Mouse (Mus musculus) MEL (cell line): Measurements from ENCODE around the gene Siglece. TPM values are rescaled to one million over a fixed set of nuclear protein-coding genes. Genes with fewer than 3 reads are reported as not detected.

Experiments used
- DNase-seq: peaks from one replicate; pipeline ENCODE4 v3.0.0; 2011; ENCODE audit warnings: low read depth, low spot score
- H3K27ac ChIP-seq: 2 replicates; pipeline ENCODE4 v1.5.1; 2012; ENCODE audit warnings: low read depth, mild to moderate bottlenecking, control low read depth, low read length, moderate library complexity; ENCODE audit not compliant: control insufficient read depth
- H3K27me3 ChIP-seq, 2 experiments: fragments of 150-350 bp in 1 of 2; sonication (generic) in 1 of 2; 2 replicates each; pipeline ENCODE4 v1.6.1; 2012; ENCODE audit warnings: low read length in 2 of 2, mild to moderate bottlenecking in 2 of 2, improper control_type of control experiment in 1 of 2, moderate library complexity in 1 of 2; ENCODE audit not compliant: insufficient read depth in 2 of 2, control insufficient read depth in 1 of 2
- H3K36me3 ChIP-seq, 2 experiments: 2 replicates each; pipeline ENCODE4 v1.6.1; 2012 to 2014; ENCODE audit warnings: low read length in 2 of 2, improper control_type of control experiment in 1 of 2, inconsistent platforms in 1 of 2, mild to moderate bottlenecking in 1 of 2; ENCODE audit not compliant: insufficient read depth in 2 of 2, control insufficient read depth in 1 of 2
- H3K4me1 ChIP-seq, 2 experiments: fragments of 150-350 bp in 1 of 2; sonication (generic) in 1 of 2; 2 replicates each; pipeline ENCODE4 v1.6.1; 2012; ENCODE audit warnings: low read length in 2 of 2, improper control_type of control experiment in 1 of 2, mild to moderate bottlenecking in 1 of 2; ENCODE audit not compliant: insufficient read depth in 2 of 2, control insufficient read depth in 1 of 2
- H3K4me3 ChIP-seq, 2 experiments: fragments of 150-350 bp in 1 of 2; sonication (generic) in 1 of 2; 2 replicates each; pipeline ENCODE4 v1.5.1; 2012; ENCODE audit warnings: low read depth in 2 of 2, low read length in 2 of 2, mild to moderate bottlenecking in 2 of 2, moderate library complexity in 2 of 2, control low read depth in 1 of 2, improper control_type of control experiment in 1 of 2; ENCODE audit not compliant: control insufficient read depth in 1 of 2, insufficient read depth in 1 of 2
- H3K79me2 ChIP-seq: 2 replicates; pipeline ENCODE4 v1.6.1; 2012; ENCODE audit warnings: mild to moderate bottlenecking, low read length, moderate library complexity; ENCODE audit not compliant: control insufficient read depth, poor library complexity, insufficient read depth
- H3K9ac ChIP-seq: 2 replicates; pipeline ENCODE4 v1.6.1; 2012; ENCODE audit warnings: low read depth, mild to moderate bottlenecking, control low read depth, low read length, moderate library complexity; ENCODE audit not compliant: control insufficient read depth, poor library complexity, severe bottlenecking
- H3K9me3 ChIP-seq: fragments of 150-350 bp; sonication (generic); replicated peaks from 2 replicates; pipeline ENCODE4 v1.6.1; 2012; ENCODE audit warnings: mild to moderate bottlenecking, low read length, improper control_type of control experiment, moderate library complexity; ENCODE audit not compliant: insufficient read depth
- BHLHE40 ChIP-seq: IDR thresholded peaks from 2 replicates; pipeline ENCODE4 v1.6.1; 2012; ENCODE audit warnings: low read depth, mild to moderate bottlenecking, inconsistent platforms, low read length, improper control_type of control experiment, borderline replicate concordance
- CHD1 ChIP-seq: IDR thresholded peaks from 2 replicates; pipeline ENCODE4 v1.6.1; 2012; ENCODE audit warnings: low read depth, mild to moderate bottlenecking, inconsistent platforms, low read length, improper control_type of control experiment
- CHD2 ChIP-seq: IDR thresholded peaks from 2 replicates; pipeline ENCODE4 v1.6.1; 2011; ENCODE audit warnings: low read length, improper control_type of control experiment
- CTCF ChIP-seq, 3 experiments: IDR thresholded peaks in 2 of 3; conservative IDR thresholded peaks in 1 of 3; 2 replicates each; pipeline ENCODE4 v1.5.1; 2011 to 2012; ENCODE audit warnings: low read length in 3 of 3, low read depth in 2 of 3, mild to moderate bottlenecking in 2 of 3, improper control_type of control experiment in 1 of 3, inconsistent platforms in 1 of 3, mixed read lengths in 1 of 3, moderate library complexity in 1 of 3; ENCODE audit not compliant: control insufficient read depth in 1 of 3, insufficient read depth in 1 of 3, poor library complexity in 1 of 3, severe bottlenecking in 1 of 3
- E2F4 ChIP-seq: IDR thresholded peaks from 2 replicates; pipeline ENCODE4 v1.6.1; 2011; ENCODE audit warnings: low read depth, low read length, improper control_type of control experiment, borderline replicate concordance
- GATA1 ChIP-seq: IDR thresholded peaks from 2 replicates; pipeline ENCODE4 v1.6.1; 2011; ENCODE audit warnings: low read depth, low read length, improper control_type of control experiment
- HCFC1 ChIP-seq: IDR thresholded peaks from 2 replicates; pipeline ENCODE4 v1.6.1; 2012; ENCODE audit warnings: low read depth, mild to moderate bottlenecking, inconsistent platforms, low read length, improper control_type of control experiment, moderate library complexity
- JUND ChIP-seq: IDR thresholded peaks from 2 replicates; pipeline ENCODE4 v1.6.1; 2011; ENCODE audit warnings: low read depth, mild to moderate bottlenecking, improper control_type of control experiment, low read length
- KAT2A ChIP-seq: conservative IDR thresholded peaks from 2 replicates; pipeline ENCODE4 v1.6.1; 2012; ENCODE audit warnings: low read depth, low read length, improper control_type of control experiment, inconsistent platforms
- MXI1 ChIP-seq: IDR thresholded peaks from 2 replicates; pipeline ENCODE4 v1.6.1; 2011; ENCODE audit warnings: mild to moderate bottlenecking, low read depth, low read length, improper control_type of control experiment
- MYB ChIP-seq: IDR thresholded peaks from 2 replicates; pipeline ENCODE4 v1.6.1; 2011; ENCODE audit warnings: mild to moderate bottlenecking, low read depth, low read length, improper control_type of control experiment
- MYC ChIP-seq: IDR thresholded peaks from 2 replicates; pipeline ENCODE4 v1.6.1; 2011; ENCODE audit warnings: low read depth, mild to moderate bottlenecking, low read length, improper control_type of control experiment, moderate library complexity
- POLR2A ChIP-seq, 2 experiments: IDR thresholded peaks; 2 replicates each; pipeline ENCODE4 v1.6.1; 2011 to 2012; ENCODE audit warnings: low read length in 2 of 2, mild to moderate bottlenecking in 2 of 2, control low read depth in 1 of 2, improper control_type of control experiment in 1 of 2, low read depth in 1 of 2, moderate library complexity in 1 of 2; ENCODE audit not compliant: control insufficient read depth in 1 of 2, insufficient read depth in 1 of 2, poor library complexity in 1 of 2
- POLR2AphosphoS2 ChIP-seq: IDR thresholded peaks from 2 replicates; pipeline ENCODE4 v1.6.1; 2011; ENCODE audit warnings: low read length, improper control_type of control experiment
- SMC3 ChIP-seq: IDR thresholded peaks from 2 replicates; pipeline ENCODE4 v1.6.1; 2011; ENCODE audit warnings: low read depth, low read length, improper control_type of control experiment
- TAL1 ChIP-seq: IDR thresholded peaks from 2 replicates; pipeline ENCODE4 v1.6.1; 2012; ENCODE audit warnings: mild to moderate bottlenecking, inconsistent platforms, low read length, moderate library complexity, mixed read lengths
- TCF12 ChIP-seq: IDR thresholded peaks from 2 replicates; pipeline ENCODE4 v1.6.1; 2014; ENCODE audit warnings: low read depth, mild to moderate bottlenecking, inconsistent platforms, low read length, improper control_type of control experiment, moderate library complexity
- UBTF ChIP-seq: IDR thresholded peaks from 2 replicates; pipeline ENCODE4 v1.6.1; 2012; ENCODE audit warnings: low read depth, mild to moderate bottlenecking, inconsistent platforms, low read length, improper control_type of control experiment, moderate library complexity, borderline replicate concordance; ENCODE audit not compliant: insufficient read depth
- ZC3H11A ChIP-seq: IDR thresholded peaks from 2 replicates; pipeline ENCODE4 v1.6.1; 2012; ENCODE audit warnings: low read depth, mild to moderate bottlenecking, inconsistent platforms, low read length, improper control_type of control experiment
- polyA plus RNA-seq, 2 experiments: library from polyadenylated mRNA; stranded (reverse) in 1 of 2; unstranded in 1 of 2; fragments of >175 nt in 1 of 2; fragments of >200 nt in 1 of 2; gene quantifications; 2 replicates each; pipeline versions ENCODE4 v1.2.1 to v1.2.4; 2012; ENCODE audit warnings: low replicate concordance in 2 of 2, low read depth in 1 of 2; ENCODE audit not compliant: insufficient read length in 2 of 2, insufficient read depth in 1 of 2, missing spikeins in 1 of 2
- total RNA-seq: library from RNA; depleted of rRNA; stranded (reverse); fragments of 300-350 nt; gene quantifications from 2 replicates; pipeline ENCODE4 v1.2.3, GENCODE M21; 2012

Gene Siglece
- total and polyA plus RNA-seq, 3 experiments, result 0.07 TPM; not detected in 2

GRCm38 (mm10) chr7:43654519-43654918 lies 5.4 kb downstream of the Siglece start:
- no peaks in the 10 kb centered on the region for H3K79me2 ChIP-seq

GRCm38 (mm10) chr7:43652683-43653082 lies 7.3 kb downstream of the Siglece start:
- TF ChIP-seq KAT2A (no peak), MXI1 (no peak), E2F4 (no peak), CTCF (IDR thresholded peaks at IDR 0.05 in 2 of 3, conservative IDR thresholded peaks at IDR 0.05 in 1 of 3; ENCODE audit: control insufficient read depth in 1 of 3, insufficient read depth in 1 of 3, low read depth in 2 of 3, low read length in 3 of 3, poor library complexity in 1 of 3, severe bottlenecking in 1 of 3) (no peak), HCFC1 (no peak), SMC3 (no peak), CHD1 (no peak), TCF12 (no peak), CHD2 (no peak), POLR2AphosphoS2 (no peak), MYC (no peak), MYB (no peak), GATA1 (no peak), JUND (no peak)
- Histone ChIP-seq H3K27me3 (no peaks in the 10 kb centered on the region), H3K79me2 (no peaks in the 10 kb centered on the region), H3K9me3 (no peaks in the 10 kb centered on the region), H3K27ac (no peak overlapping the region), H3K9ac (no peak overlapping the region), H3K4me3 (no peak overlapping the region), H3K4me1 (no peaks in the 10 kb centered on the region), H3K36me3 (no peaks in the 10 kb centered on the region)
- no peak for DNase-seq

More at GRCm38 (mm10) chr7:43654519-43654918, 5.4 kb downstream of the Siglece start:
- Histone ChIP-seq H3K27me3 (no peaks in the 10 kb centered on the region), H3K9me3 (no peaks in the 10 kb centered on the region), H3K4me3 (no peak overlapping the region), H3K9ac (no peak overlapping the region), H3K4me1 (no peaks in the 10 kb centered on the region), H3K36me3 (no peaks in the 10 kb centered on the region), H3K27ac (no peak overlapping the region)
- DNase-seq, result no peak
- no peak for TF ChIP-seq TAL1
- no peak for TF ChIP-seq BHLHE40
- no peak for TF ChIP-seq ZC3H11A
- TF ChIP-seq POLR2A (IDR thresholded peaks at IDR 0.05; ENCODE audit: control insufficient read depth in 1 of 2, insufficient read depth in 1 of 2, low read depth in 1 of 2, low read length in 2 of 2, poor library complexity in 1 of 2), result no peak
- no peak for TF ChIP-seq HCFC1
- no peak for TF ChIP-seq UBTF
